Mouse (Mus musculus) C3H10T1/2 (cell line): Measurements from ENCODE around the gene Foxd3. TPM values are rescaled to one million over a fixed set of nuclear protein-coding genes. Genes with fewer than 3 reads are reported as not detected.

Experiments used
- polyA plus RNA-seq, 2 experiments: library from polyadenylated mRNA; unstranded; fragments of >200 nt; fragmentation: generic; extraction: Trizol; gene quantifications; one replicate each; pipeline ENCODE4 v1.2.1; 2012; ENCODE audit warnings: missing spikeins in 2 of 2

Gene Foxd3
- not detected for polyA plus RNA-seq

DNA sequence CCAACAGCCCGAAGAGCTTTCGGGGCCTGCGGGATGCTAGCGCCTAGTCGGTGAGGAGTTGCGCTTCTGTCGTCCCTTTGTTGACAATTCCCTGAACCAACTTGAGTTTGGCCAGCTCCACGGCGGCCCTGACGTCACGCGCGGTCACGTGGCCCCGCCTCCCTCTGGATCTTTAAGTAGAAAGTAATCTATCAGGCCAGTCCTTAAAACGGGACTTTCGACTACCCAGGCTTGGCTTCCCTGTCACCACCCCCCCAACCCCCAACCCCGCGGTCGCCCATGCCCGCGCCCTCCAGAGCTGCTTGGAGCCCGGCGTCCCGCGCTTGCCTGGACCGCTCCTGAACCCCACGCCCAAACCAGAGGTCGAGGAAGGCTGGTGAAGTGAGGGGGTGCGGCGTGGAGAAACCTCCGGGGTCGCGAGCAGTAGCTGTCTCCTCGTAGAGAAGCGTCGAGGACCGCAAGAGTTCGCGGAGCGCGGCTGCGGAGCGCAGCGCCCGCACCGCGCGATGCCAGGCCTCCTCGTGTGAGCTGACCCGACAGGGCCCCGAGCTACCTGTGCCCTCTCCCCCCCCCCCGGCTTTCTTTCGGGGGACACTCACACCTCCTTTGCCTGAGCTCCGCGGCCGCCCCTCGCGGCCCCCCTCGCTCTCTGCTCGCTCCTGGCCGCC lies at the start of gene Foxd3:
Gene Foxd3 (plus strand): TSS at position 363 of the 668 bp plus-strand sequence.

Other genes with a start within 250 kb of the Foxd3 start
- 1 to 10 TPM in 1 of 2 experiments, under 1 TPM in 1; 0.36 to 4.1 TPM for gene Alg6, start 59.4 kb downstream of the Foxd3 start, polyA plus RNA-seq
- 1 to 10 TPM in 1 of 2 experiments, under 1 TPM in 1; 0.23 to 4.9 TPM for gene Efcab7, start 172.9 kb downstream of the Foxd3 start, polyA plus RNA-seq